11 mouse cellular contexts compared by ENCODE assay signal in the genomic region with DNA sequence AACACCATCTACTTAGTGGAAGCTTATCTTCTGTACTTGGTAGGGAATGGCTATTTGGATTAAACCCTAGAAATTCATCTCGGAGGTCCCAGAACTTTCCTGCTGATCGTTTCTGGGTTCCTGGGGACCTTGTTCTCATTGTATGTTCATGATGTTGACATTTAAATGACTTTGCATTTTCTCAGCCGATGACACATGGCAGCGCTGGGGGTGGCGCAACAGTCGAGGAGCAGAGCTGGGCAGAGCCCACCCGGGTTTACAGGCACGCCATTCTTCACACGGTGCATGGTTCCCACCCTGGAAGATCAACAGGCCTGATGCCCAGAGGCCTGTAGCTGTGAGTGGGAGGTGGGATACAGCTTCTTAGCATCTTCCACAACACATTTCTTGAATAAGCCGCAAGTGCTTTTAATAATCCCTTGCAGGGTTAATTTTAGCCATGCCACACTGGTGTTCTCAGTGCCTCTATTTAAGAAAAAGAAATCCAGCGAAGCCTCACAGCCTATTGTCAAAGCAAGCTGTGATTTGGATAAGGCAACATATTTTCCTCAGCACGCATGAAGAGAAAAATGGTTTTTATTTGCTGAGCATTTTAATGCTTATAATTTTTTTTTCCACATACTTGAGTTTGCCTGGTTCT. TPM values are rescaled to one million over a fixed set of nuclear protein-coding genes. Genes with fewer than 3 reads are reported as not detected.
DNase-seq lines count a peak whose midpoint lies in the region; ATAC-seq lines count a peak whose summit lies in the region.
"Had no signal": no experiment of that assay in that cellular context is flagged by ENCODE, and none has a peak within 500 bp of the region (broad histone marks: within the 10 kb centered on the region; RNA-seq: fewer than 3 reads in every experiment).

No protein-coding gene starts in this region.

- H3K36me3 ChIP-seq in heart, embryonic 12.5 days, result peaks cover 26% of the 10 kb centered on the region
- H3K36me3 ChIP-seq in liver, embryonic 13.5 days, result peaks cover 22% of the 10 kb centered on the region
- peaks cover 19% of the 10 kb centered on the region for H3K36me3 ChIP-seq in embryonic facial prominence, embryonic 15.5 days

- no peaks in the 10 kb centered on the region for H3K9me3 ChIP-seq in heart, embryonic 12.5 days (replicated peaks)
- no peaks in the 10 kb centered on the region for H3K9me3 ChIP-seq in liver, embryonic 13.5 days (replicated peaks)
- H3K9me3 ChIP-seq in embryonic facial prominence, embryonic 15.5 days (replicated peaks), result no peaks in the 10 kb centered on the region

- no peak overlapping the region for H3K4me2 ChIP-seq in heart, embryonic 12.5 days
- H3K4me2 ChIP-seq in liver, embryonic 13.5 days, result no peak overlapping the region
- H3K4me2 ChIP-seq in embryonic facial prominence, embryonic 15.5 days (replicated peaks), result no peak overlapping the region; the same call in 1 of the 2 replicates

- intact Hi-C loops in heart, postnatal 10 days (cut with DNase I), result no loop called here

- ATAC-seq in heart, embryonic 12.5 days (ENCODE audit: insufficient number of reproducible peaks, low FRiP score), result no peak
- no peak for ATAC-seq in liver, embryonic 13.5 days (ENCODE audit: low read depth)
- ATAC-seq in embryonic facial prominence, embryonic 15.5 days (ENCODE audit: insufficient number of reproducible peaks, low FRiP score, low TSS enrichment, low read depth), result peak; percentile 79
- ATAC-seq in megakaryocyte progenitor cell, adult 5-6 weeks (replicated peaks; ENCODE audit: poor library complexity), result peak; percentile 61

- H3K4me1 ChIP-seq in heart, embryonic 12.5 days (replicated peaks), result peaks cover 60% of the 10 kb centered on the region
- H3K4me1 ChIP-seq in liver, embryonic 13.5 days (replicated peaks), result peaks cover 47% of the 10 kb centered on the region
- peaks cover 63% of the 10 kb centered on the region for H3K4me1 ChIP-seq in embryonic facial prominence, embryonic 15.5 days

- H3K27ac ChIP-seq in heart, embryonic 12.5 days (ENCODE audit: poor library complexity, severe bottlenecking), result peak overlapping the region; percentile 41
- peak overlapping the region; percentile 43 for H3K27ac ChIP-seq in liver, embryonic 13.5 days
- H3K27ac ChIP-seq in embryonic facial prominence, embryonic 15.5 days (replicated peaks), result peak overlapping the region; percentile 87

- no peak for DNase-seq in heart, postnatal 10 days
- no peak for DNase-seq in liver, embryonic 13.5 days
- no peak for DNase-seq in liver
- no peak for DNase-seq in cerebellum, adult 11 months
- DNase-seq in adrenal gland, postnatal 25 days, result no peak
- DNase-seq: gastrocnemius, postnatal 14 days; kidney, adult 2 months; thymus, postnatal 4 days had no signal

- WGBS in heart, embryonic 12.5 days, result 79% methylated on average over 12 of the region's 12 CpGs
- WGBS in liver, embryonic 13.5 days (ENCODE audit: insufficient replicate concordance), result 72% methylated on average over 12 of the region's 12 CpGs
- WGBS in embryonic facial prominence, embryonic 15.5 days, result 34% methylated on average over 12 of the region's 12 CpGs

- H3K4me3 ChIP-seq in heart, embryonic 12.5 days, result no peak overlapping the region
- no peak overlapping the region for H3K4me3 ChIP-seq in liver, embryonic 13.5 days (replicated peaks)
- H3K4me3 ChIP-seq in embryonic facial prominence, embryonic 15.5 days (replicated peaks), result no peak overlapping the region

- no peak overlapping the region for H3K9ac ChIP-seq in heart, embryonic 12.5 days
- no peak overlapping the region for H3K9ac ChIP-seq in liver, embryonic 13.5 days
- H3K9ac ChIP-seq in embryonic facial prominence, embryonic 15.5 days, result no peak overlapping the region

- no peaks in the 10 kb centered on the region for H3K27me3 ChIP-seq in heart, embryonic 12.5 days (replicated peaks)
- no peaks in the 10 kb centered on the region for H3K27me3 ChIP-seq in liver, embryonic 13.5 days
- H3K27me3 ChIP-seq in embryonic facial prominence, embryonic 15.5 days, result no peaks in the 10 kb centered on the region

RNA-seq across cellular contexts. Expression of a gene that starts 54.6 kb away (rescaled TPM):
- polyA plus RNA-seq in heart, embryonic 12.5 days (2016; fragmentation: Nextera tagmentation; extraction: Ambion mirVana), result 16.7 and 17.7 TPM in 2 replicates
- total RNA-seq in heart, postnatal 10 days (2021), result 10 to 100 TPM; 28.2 to 31.0 TPM
- 4.8 and 5.7 TPM in 2 replicates for polyA plus RNA-seq in liver, embryonic 13.5 days (2015; fragmentation: Nextera tagmentation; extraction: Ambion mirVana)
- 30.6 and 31.8 TPM in 2 replicates for polyA plus RNA-seq in embryonic facial prominence, embryonic 15.5 days (2015; fragmentation: Nextera tagmentation; extraction: Ambion mirVana)
- 23.5 and 23.6 TPM in 2 replicates for total RNA-seq in megakaryocyte progenitor cell, adult 5-6 weeks (2015)
- total RNA-seq in megakaryocyte progenitor cell, adult 5-6 weeks (2017), result 20.9 and 21.8 TPM in 2 replicates
- total RNA-seq in adrenal gland, postnatal 25 days (2021), result 52.3 and 80.9 TPM in 2 replicates

Comparison
In these comparisons a context has a peak if more than half of its experiments do, and no peak if none do; other contexts are left out.
1. ATAC-seq: peak in embryonic facial prominence, embryonic 15.5 days (single experiment) and megakaryocyte progenitor cell, adult 5-6 weeks (single experiment); none in heart, embryonic 12.5 days (single experiment) and liver, embryonic 13.5 days (single experiment).
2. Peak in every context shown above with its lines, with median percentiles within 50 percentile points of each other: H3K27ac ChIP-seq.